Mouse (Mus musculus) kidney, postnatal 10 days (tissue): ENCODE data around the gene Hoxb4.

ENCODE experiments used
- DNase-seq: peaks from one replicate; pipeline ENCODE4 v3.0.0; 2021; ENCODE audit warnings: mixed read lengths

Hoxb4 gene

DNA sequence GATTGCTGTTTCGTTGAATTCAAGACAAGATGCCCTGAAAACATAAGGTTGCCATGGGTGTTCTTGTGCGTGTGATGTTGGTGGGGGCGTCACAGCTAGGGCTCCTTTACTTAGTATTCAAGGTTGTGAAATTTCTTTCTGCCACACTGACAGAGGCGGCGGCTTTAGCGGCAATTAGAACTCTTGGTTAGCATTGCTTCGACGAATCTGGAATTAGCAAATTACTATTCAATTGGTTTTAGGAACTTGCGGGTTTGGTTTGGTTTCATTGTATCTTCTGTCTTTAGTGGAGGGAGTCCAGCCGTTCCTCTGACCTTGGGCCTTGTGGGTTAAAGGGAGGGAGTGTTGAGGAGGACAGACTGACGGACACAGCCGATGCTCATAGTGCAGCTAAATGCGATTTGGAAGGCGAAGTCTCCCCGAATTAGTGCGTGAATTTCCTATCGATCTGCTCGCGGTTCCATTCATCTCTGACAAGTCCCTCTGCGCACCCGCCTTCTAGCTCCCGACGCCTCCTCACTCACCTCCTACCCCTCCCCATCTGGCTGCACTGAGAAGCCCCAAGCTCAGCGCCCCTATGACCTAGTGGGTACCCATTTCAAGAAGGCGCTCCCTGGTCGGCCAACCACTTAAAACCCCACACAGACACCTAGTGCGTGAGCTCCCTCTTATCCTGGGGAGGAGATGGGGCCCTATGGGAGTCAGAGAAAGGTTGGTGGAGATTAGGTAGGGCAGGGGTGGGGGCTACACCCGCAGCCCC, at the start of gene Hoxb4:
Hoxb4 (plus strand) TSS at position 660 of the 760 bp plus-strand sequence.
- no peak for DNase-seq

GRCm38 (mm10) chr11:96269869-96270268, 48.2 kb upstream of the Hoxb4 start:
- peak; percentile 85 for DNase-seq

- DNase-seq: peak; percentile 86
Observed at GRCm38 (mm10) chr11:96270996-96271540, 47.0 kb upstream of the Hoxb4 start, which contains the start of gene Hoxb9. TSS of gene Hoxb9 (plus strand) at chr11:96271457.

- peak; percentile 85 for DNase-seq
Observed at GRCm38 (mm10) chr11:96271541-96272011, 46.5 kb upstream of the Hoxb4 start.

GRCm38 (mm10) chr11:96272024-96272921, 45.8 kb upstream of the Hoxb4 start:
- peak; percentile 73 for DNase-seq

- peak; percentile 31 for DNase-seq
Observed at GRCm38 (mm10) chr11:96274428-96274827, 43.6 kb upstream of the Hoxb4 start.

- DNase-seq: peak; percentile 78
Observed at GRCm38 (mm10) chr11:96275896-96276295, 42.2 kb upstream of the Hoxb4 start.

GRCm38 (mm10) chr11:96277151-96278044, 40.7 kb upstream of the Hoxb4 start:
- peak; percentile 60 for DNase-seq

DNA sequence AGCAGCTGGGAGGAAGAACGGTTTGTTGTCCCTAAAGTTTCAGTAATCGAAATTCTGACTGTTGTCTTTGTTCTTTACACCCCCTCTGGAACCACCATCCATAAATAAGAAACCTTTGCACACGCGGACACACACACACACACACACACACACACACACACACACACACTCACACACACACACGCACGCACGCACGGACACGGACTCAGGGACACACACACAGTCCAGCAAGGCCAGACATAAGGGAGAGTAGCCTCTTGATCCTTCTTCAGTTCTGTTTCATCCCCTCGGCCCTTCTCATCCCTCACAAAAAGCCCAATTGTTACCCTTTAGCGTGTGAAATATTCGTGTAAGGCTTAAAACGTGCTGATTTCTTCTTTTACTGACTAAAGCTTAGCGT, 39.7 kb upstream of the Hoxb4 start:
- peak; percentile 38 for DNase-seq

- DNase-seq: peak; percentile 94
Observed at GRCm38 (mm10) chr11:96278773-96279172, 39.3 kb upstream of the Hoxb4 start.

DNA sequence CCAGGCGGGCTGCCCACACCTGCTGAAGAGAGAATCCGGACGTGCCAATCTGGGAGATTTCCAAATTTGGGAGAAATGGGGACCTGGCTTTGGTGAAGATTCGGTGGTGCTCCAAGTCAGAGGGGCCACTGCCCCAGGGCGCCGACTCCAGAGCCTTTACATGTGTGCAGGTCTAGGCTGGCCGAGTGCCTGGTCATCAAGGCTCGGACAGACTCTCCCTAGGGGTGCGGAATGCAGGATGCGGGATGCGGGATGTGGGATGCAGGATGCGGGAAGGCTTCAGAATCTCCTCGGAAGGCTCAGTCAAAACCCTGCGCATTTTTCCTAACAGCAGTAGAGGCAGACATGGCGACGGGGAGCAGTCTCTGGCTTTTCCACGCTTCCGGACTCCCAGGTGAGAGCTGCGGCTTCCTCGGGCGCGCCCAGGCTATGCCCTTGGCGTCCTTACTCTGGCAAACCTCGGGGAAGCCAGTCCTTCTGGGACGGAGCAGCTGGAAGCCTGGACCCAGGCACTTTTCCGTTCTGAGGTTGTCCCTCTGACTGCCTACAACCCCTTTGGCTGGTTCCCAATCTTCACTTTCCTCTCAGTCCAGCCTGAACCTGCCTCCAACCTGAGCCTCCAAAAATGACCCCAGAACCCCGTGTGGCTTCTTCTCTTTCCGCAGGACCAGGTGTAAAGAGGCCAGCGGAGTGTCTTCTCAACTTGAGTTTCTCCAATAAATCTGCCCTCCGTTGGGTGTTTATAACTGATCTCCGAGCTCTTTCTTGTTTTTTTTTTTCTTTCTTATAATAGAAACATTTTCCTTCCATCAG, 38.4 kb upstream of the Hoxb4 start:
- DNase-seq: peak; percentile 67

DNA sequence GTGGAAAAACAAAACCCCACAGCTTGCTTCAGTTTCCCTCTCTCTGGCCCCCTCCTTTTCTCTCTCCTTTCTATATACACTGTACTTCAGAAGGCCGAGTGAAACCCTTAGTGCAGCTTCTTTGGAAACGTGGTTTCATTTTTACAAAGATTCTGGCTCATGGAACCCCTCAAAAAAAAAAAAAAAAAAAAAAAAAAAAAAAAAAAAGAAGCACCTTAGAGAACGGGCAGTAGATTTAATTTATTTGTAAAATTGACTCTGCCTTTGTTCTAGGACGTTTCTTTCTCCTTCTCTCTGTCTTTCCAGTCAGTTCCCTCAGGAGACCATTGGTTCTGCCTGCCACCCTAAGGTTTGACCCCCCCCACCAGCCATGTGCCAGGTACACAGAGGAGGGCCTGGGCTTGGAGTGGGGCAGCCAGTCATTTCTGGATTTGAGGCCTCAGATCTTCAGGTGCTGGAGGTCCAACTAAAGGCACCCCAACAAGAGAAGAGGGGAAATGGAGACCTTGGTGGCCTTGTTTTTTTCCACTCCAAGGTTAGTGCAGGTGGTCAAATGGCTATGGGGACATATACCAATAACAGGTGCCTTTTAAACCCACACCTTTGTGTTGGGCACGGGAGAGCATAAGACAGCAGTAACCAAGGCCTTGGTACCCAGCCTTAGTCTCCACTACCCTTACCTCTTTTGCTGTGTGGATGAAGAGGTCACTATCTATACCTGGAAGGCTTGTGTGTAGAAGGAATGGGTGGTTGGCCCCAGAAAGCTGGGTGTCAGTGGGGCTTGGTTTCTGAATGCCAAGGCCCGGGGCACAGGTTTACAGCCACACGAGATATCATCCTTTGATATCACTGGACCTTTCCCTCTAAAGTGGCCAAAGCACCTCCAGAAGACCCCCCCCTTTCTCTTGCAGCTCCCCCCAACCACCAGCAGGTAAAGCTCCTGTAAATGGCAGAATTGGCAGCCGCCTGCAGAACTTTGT, 37.4 kb upstream of the Hoxb4 start:
- DNase-seq: peak; percentile 69

DNA sequence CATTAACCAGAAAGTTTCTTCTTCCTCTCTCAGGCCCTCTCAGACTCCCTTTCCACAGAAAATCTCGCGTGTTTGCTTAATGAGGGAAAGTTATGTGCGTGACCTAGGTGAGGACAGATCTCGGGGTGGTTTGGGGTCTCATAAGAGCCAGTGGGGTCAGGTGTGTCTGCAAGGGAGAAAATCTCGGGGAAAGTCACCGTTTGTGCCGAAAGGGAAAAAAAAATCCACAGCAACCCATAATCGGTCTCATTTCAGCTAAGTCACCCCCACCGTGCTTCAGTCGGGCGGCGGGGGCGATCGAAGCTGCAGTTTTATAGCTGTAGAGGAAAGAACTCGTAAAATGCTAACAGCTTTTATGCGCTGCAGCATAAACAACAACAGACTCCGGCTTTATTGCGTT, 36.7 kb upstream of the Hoxb4 start:
- DNase-seq: peak; percentile 64

DNA sequence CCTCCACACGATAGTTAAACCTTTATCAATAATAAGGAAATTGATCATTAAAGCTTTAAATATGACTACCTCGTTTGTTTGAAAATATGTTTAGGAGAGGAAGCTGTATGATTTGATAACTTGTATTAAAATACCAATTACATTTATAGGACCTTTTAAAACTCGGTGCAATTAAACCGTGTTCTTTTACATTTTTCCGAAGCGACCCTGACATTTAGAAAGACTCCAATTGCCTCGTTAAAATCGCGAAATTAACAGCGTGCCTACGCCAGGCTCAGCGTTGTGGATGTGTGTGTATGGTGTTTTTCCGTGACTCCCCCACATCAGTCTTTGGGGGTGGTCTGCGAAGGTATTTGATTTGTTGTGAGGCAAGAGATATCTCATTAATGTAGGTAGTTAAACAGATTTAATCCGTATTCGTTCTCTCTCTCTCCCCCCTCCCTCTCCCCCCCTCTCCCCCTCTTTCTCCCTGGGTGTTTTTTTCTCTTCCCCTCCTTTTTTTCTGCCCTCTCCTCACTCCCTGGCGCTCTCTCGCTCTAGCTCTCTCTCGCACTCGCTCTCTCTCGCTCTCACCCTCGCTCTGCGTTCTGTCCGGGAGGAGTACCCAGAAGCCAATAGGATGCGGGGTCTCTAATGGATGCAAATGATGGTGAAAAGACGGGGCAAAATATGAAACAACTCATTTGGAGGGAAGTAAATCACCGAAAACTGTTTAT, 36.1 kb upstream of the Hoxb4 start, which contains the start of gene Hoxb8:
Hoxb8 (plus strand) TSS at position 51 of the 716 bp plus-strand sequence.
- DNase-seq: peak; percentile 68

DNA sequence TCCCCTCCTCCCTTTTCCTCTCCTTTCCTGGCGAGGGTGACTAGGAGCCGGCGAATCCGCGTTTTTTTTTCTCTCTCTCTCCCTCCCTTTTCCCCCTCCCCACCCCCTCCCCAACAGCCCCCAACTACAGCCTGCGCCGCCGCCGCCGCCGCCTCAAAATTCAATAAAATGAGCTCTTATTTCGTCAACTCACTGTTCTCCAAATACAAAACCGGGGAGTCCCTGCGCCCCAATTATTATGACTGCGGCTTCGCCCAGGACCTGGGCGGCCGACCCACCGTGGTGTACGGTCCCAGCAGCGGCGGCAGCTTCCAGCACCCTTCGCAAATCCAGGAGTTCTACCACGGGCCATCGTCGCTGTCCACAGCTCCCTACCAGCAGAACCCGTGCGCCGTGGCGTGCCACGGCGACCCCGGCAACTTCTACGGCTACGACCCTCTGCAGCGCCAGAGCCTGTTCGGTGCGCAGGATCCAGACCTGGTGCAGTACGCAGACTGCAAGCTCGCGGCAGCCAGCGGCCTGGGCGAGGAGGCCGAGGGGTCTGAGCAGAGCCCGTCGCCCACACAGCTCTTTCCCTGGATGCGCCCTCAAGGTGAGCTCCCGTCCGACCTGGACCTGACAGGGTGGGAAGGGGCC, 35.2 kb upstream of the Hoxb4 start:
- DNase-seq: peak; percentile 75

- peak; percentile 85 for DNase-seq
Observed at GRCm38 (mm10) chr11:96284041-96284749, 33.9 kb upstream of the Hoxb4 start.

GRCm38 (mm10) chr11:96284774-96285734, 33.0 kb upstream of the Hoxb4 start:
- peak; percentile 90 for DNase-seq
